Mouse (Mus musculus): Measurements from ENCODE around the gene Cmtm1. TPM values are rescaled to one million over a fixed set of nuclear protein-coding genes. Genes with fewer than 3 reads are reported as not detected.

The Cmtm1 gene
- total and polyA plus RNA-seq, 2 experiments from 2014 or later, result not detected

- Histone ChIP-seq H3K27me3 (ENCODE audit: control insufficient read depth, insufficient read depth, low read length) (no peaks in the 10 kb centered on the region), H3K4me3 (ENCODE audit: low read depth, low read length) (no peak overlapping the region), H3K9me3 (replicated peaks; ENCODE audit: control insufficient read depth, low read length) (no peaks in the 10 kb centered on the region), H3K36me3 (replicated peaks; ENCODE audit: control insufficient read depth, insufficient read depth, low read length) (peaks cover 3% of the 10 kb centered on the region), H3K4me1 (ENCODE audit: control insufficient read depth, insufficient read depth) (peaks cover 3% of the 10 kb centered on the region; the same call in 1 of the 2 replicates), H3K9ac (replicated peaks; ENCODE audit: low read depth, low read length) (no peak overlapping the region), H3K4me2 (ENCODE audit: low read depth, low read length) (no peak overlapping the region), H3K27ac (ENCODE audit: low read depth) (no peak overlapping the region)
- no peak for DNase-seq (ENCODE audit: low spot score)
- peak; percentile 9; the same call in 1 of the 2 replicates for TF ChIP-seq CTCF (IDR thresholded peaks at IDR 0.05; ENCODE audit: low read depth)
- TF ChIP-seq EP300 (IDR thresholded peaks at IDR 0.05; ENCODE audit: low read depth), result no peak
- no peak for ATAC-seq (ENCODE audit: insufficient read depth, low read depth)
- WGBS, result 88% methylated on average over 3 of the region's 3 CpGs
Measured at GRCm38 (mm10) chr8:104253016-104253415, 56.9 kb downstream of the Cmtm1 start.

GRCm38 (mm10) chr8:104251461-104251860 lies 58.5 kb downstream of the Cmtm1 start:
- Histone ChIP-seq H3K9ac (replicated peaks; ENCODE audit: low read depth, low read length) (peak overlapping the region; percentile 57; the same call in 1 of the 2 replicates), H3K4me2 (ENCODE audit: low read depth, low read length) (peak overlapping the region; percentile 90), H3K36me3 (replicated peaks; ENCODE audit: control insufficient read depth, insufficient read depth, low read length) (no peaks in the 10 kb centered on the region), H3K27ac (ENCODE audit: low read depth) (no peak overlapping the region), H3K4me3 (ENCODE audit: low read depth, low read length) (peak overlapping the region; percentile 73), H3K9me3 (replicated peaks; ENCODE audit: control insufficient read depth, low read length) (no peaks in the 10 kb centered on the region), H3K4me1 (ENCODE audit: control insufficient read depth, insufficient read depth) (peaks cover 9% of the 10 kb centered on the region), H3K27me3 (ENCODE audit: control insufficient read depth, insufficient read depth, low read length) (no peaks in the 10 kb centered on the region)
- TF ChIP-seq CTCF (IDR thresholded peaks at IDR 0.05; ENCODE audit: low read depth), result no peak
- no peak for TF ChIP-seq EP300 (IDR thresholded peaks at IDR 0.05; ENCODE audit: low read depth)
- ATAC-seq (ENCODE audit: insufficient read depth, low read depth) (no peak), DNase-seq (ENCODE audit: low spot score) (no peak)
- 0% methylated on average over 7 of the region's 7 CpGs for WGBS

GRCm38 (mm10) chr8:104250439-104251367 lies 59.2 kb downstream of the Cmtm1 start, which contains the start of gene Cklf:
Gene Cklf, plus strand, starts transcription at chr8:104250861.
- H3K9ac ChIP-seq (replicated peaks; ENCODE audit: low read depth, low read length), result peak within 1 kb of the TSS; percentile 57
- DNase-seq (ENCODE audit: low spot score) (peak; percentile 85), ATAC-seq (ENCODE audit: insufficient read depth, low read depth) (peak; percentile 85)
- 4% methylated on average over 41 of the region's 41 CpGs for WGBS
- no peaks in the 10 kb centered on the region for H3K36me3 ChIP-seq (replicated peaks; ENCODE audit: control insufficient read depth, insufficient read depth, low read length)
- no peaks in the 10 kb centered on the region for H3K9me3 ChIP-seq (replicated peaks; ENCODE audit: control insufficient read depth, low read length)
- peak; percentile 34 for TF ChIP-seq CTCF (IDR thresholded peaks at IDR 0.05; ENCODE audit: low read depth)
- TF ChIP-seq EP300 (IDR thresholded peaks at IDR 0.05; ENCODE audit: low read depth), result no peak
- H3K4me3 ChIP-seq (ENCODE audit: low read depth, low read length), result peak within 1 kb of the TSS; percentile 73
- H3K4me2 ChIP-seq (ENCODE audit: low read depth, low read length), result peak within 1 kb of the TSS; percentile 90
- H3K4me1 ChIP-seq (ENCODE audit: control insufficient read depth, insufficient read depth), result peaks cover 9% of the 10 kb centered on the region
- no peaks in the 10 kb centered on the region for H3K27me3 ChIP-seq (ENCODE audit: control insufficient read depth, insufficient read depth, low read length)
- H3K27ac ChIP-seq (ENCODE audit: low read depth), result no peak within 1 kb of the TSS

GRCm38 (mm10) chr8:104249442-104249996 lies 60.4 kb downstream of the Cmtm1 start:
- Histone ChIP-seq H3K27ac (ENCODE audit: low read depth) (no peak overlapping the region), H3K27me3 (ENCODE audit: control insufficient read depth, insufficient read depth, low read length) (no peaks in the 10 kb centered on the region), H3K9ac (replicated peaks; ENCODE audit: low read depth, low read length) (no peak overlapping the region), H3K36me3 (replicated peaks; ENCODE audit: control insufficient read depth, insufficient read depth, low read length) (0 out of 2 replicates have a peak, but pooled peaks cover 3% of the 10 kb centered on the region), H3K4me1 (ENCODE audit: control insufficient read depth, insufficient read depth) (peaks cover 9% of the 10 kb centered on the region), H3K4me2 (ENCODE audit: low read depth, low read length) (no peak overlapping the region), H3K9me3 (replicated peaks; ENCODE audit: control insufficient read depth, low read length) (no peaks in the 10 kb centered on the region), H3K4me3 (ENCODE audit: low read depth, low read length) (no peak overlapping the region)
- no peak for TF ChIP-seq EP300 (IDR thresholded peaks at IDR 0.05; ENCODE audit: low read depth)
- no peak for TF ChIP-seq CTCF (IDR thresholded peaks at IDR 0.05; ENCODE audit: low read depth)
- WGBS, result 74% methylated on average over 7 of the region's 7 CpGs
- DNase-seq (ENCODE audit: low spot score) (no peak), ATAC-seq (ENCODE audit: insufficient read depth, low read depth) (no peak)

- TF ChIP-seq CTCF (IDR thresholded peaks at IDR 0.05; ENCODE audit: low read depth), result no peak
- no peak for TF ChIP-seq EP300 (IDR thresholded peaks at IDR 0.05; ENCODE audit: low read depth)
- WGBS, result under 1% methylated on average over 28 of the region's 28 CpGs
- Histone ChIP-seq H3K36me3 (replicated peaks; ENCODE audit: control insufficient read depth, insufficient read depth, low read length) (peaks cover 3% of the 10 kb centered on the region; the same call in 1 of the 2 replicates), H3K27ac (ENCODE audit: low read depth) (peak within 1 kb of the TSS; percentile 43; the same call in 1 of the 2 replicates), H3K27me3 (ENCODE audit: control insufficient read depth, insufficient read depth, low read length) (no peaks in the 10 kb centered on the region), H3K4me3 (ENCODE audit: low read depth, low read length) (peak within 1 kb of the TSS; percentile 88), H3K9me3 (replicated peaks; ENCODE audit: control insufficient read depth, low read length) (no peaks in the 10 kb centered on the region), H3K4me1 (ENCODE audit: control insufficient read depth, insufficient read depth) (peaks cover 9% of the 10 kb centered on the region), H3K9ac (replicated peaks; ENCODE audit: low read depth, low read length) (peak within 1 kb of the TSS; percentile 77), H3K4me2 (ENCODE audit: low read depth, low read length) (peak within 1 kb of the TSS; percentile 84)
- DNase-seq (ENCODE audit: low spot score), result peak; percentile 85
- peak; percentile 90 for ATAC-seq (ENCODE audit: insufficient read depth, low read depth)
Measured at GRCm38 (mm10) chr8:104248276-104248675, 61.7 kb downstream of the Cmtm1 start, which contains the start of gene Tk2. Gene Tk2, minus strand, starts transcription at chr8:104248558.
